Mouse (Mus musculus) hindbrain, embryonic 10.5 days (tissue): ENCODE results near the gene Tmem273. TPM values are rescaled to one million over a fixed set of nuclear protein-coding genes. Genes with fewer than 3 reads are reported as not detected.

Experiments
- DNase-seq: peaks from one replicate; pipeline ENCODE4 v3.0.0-alpha.2; 2017; ENCODE audit warnings: low spot score
- H3K27ac ChIP-seq: fragments of 300-500 bp; sonication (generic); 2 replicates; pipeline ENCODE4 v1.5.1; 2016; ENCODE audit warnings: mild to moderate bottlenecking, moderate library complexity
- H3K27me3 ChIP-seq: fragments of 300-500 bp; sonication (generic); 2 replicates; pipeline ENCODE4 v1.6.1; 2016; ENCODE audit warnings: mild to moderate bottlenecking; ENCODE audit not compliant: poor library complexity, insufficient read depth, severe bottlenecking
- H3K36me3 ChIP-seq: fragments of 300-500 bp; sonication (generic); 2 replicates; pipeline ENCODE4 v1.6.1; 2016; ENCODE audit warnings: mild to moderate bottlenecking, moderate library complexity
- H3K4me1 ChIP-seq: fragments of 300-500 bp; sonication (generic); replicated peaks from 2 replicates; pipeline ENCODE4 v1.6.1; 2016; ENCODE audit warnings: mild to moderate bottlenecking
- H3K4me3 ChIP-seq: fragments of 300-500 bp; sonication (generic); 2 replicates; pipeline ENCODE4 v1.5.1; 2016; ENCODE audit warnings: mild to moderate bottlenecking, moderate library complexity
- H3K9me3 ChIP-seq: fragments of 300-500 bp; sonication (generic); 2 replicates; pipeline ENCODE4 v1.6.1; 2016; ENCODE audit warnings: mild to moderate bottlenecking, moderate library complexity
- WGBS: fragments of 180-500 bp; shearing (Covaris S2); methylation state at CpG from one replicate; pipeline ENCODE4 v1.1.7; 2016; 5-methylcytosine and 5-hydroxymethylcytosine counted together
- polyA plus RNA-seq: library from polyadenylated mRNA; unstranded; fragments of >200 nt; fragmentation: Nextera tagmentation; extraction: Ambion mirVana; gene quantifications from 2 replicates; pipeline ENCODE4 v1.2.1, GENCODE M21; 2016

Tmem273 gene
- polyA plus RNA-seq = 0.43 and 0.62 TPM in 2 replicates

- DNase-seq = no peak
- no peaks in the 10 kb centered on the region for H3K27me3 ChIP-seq
- no peaks in the 10 kb centered on the region for H3K4me1 ChIP-seq
- WGBS = 84% methylated on average over 3 of the region's 3 CpGs
- H3K36me3 ChIP-seq = no peaks in the 10 kb centered on the region
- no peak within 1 kb of the TSS for H3K27ac ChIP-seq
- no peak within 1 kb of the TSS for H3K4me3 ChIP-seq
- H3K9me3 ChIP-seq = no peaks in the 10 kb centered on the region
Measured at GRCm38 (mm10) chr14:32785556-32786130, at the start of gene Tmem273. TSS of gene Tmem273 (plus strand) at chr14:32785963.

- Histone ChIP-seq H3K4me1 (no peaks in the 10 kb centered on the region), H3K27me3 (no peaks in the 10 kb centered on the region), H3K4me3 (no peak overlapping the region), H3K27ac (no peak overlapping the region), H3K9me3 (peaks cover 7% of the 10 kb centered on the region; the same call in 1 of the 2 replicates), H3K36me3 (no peaks in the 10 kb centered on the region)
- WGBS = 81% methylated on average over 6 of the region's 6 CpGs
- no peak for DNase-seq
Measured at GRCm38 (mm10) chr14:32736561-32736960, 49.2 kb upstream of the Tmem273 start.

GRCm38 (mm10) chr14:32738586-32738985 lies 47.2 kb upstream of the Tmem273 start:
- no peak overlapping the region for H3K27ac ChIP-seq
- WGBS = 91% methylated on average over 5 of the region's 5 CpGs
- H3K4me1 ChIP-seq = no peaks in the 10 kb centered on the region
- H3K9me3 ChIP-seq = peaks cover 7% of the 10 kb centered on the region; the same call in 1 of the 2 replicates
- no peaks in the 10 kb centered on the region for H3K27me3 ChIP-seq
- no peaks in the 10 kb centered on the region for H3K36me3 ChIP-seq
- DNase-seq = no peak
- no peak overlapping the region for H3K4me3 ChIP-seq

- Histone ChIP-seq H3K4me1 (no peaks in the 10 kb centered on the region), H3K4me3 (no peak overlapping the region), H3K27me3 (0 out of 2 replicates have a peak, but pooled peaks cover 2% of the 10 kb centered on the region), H3K9me3 (no peaks in the 10 kb centered on the region), H3K36me3 (no peaks in the 10 kb centered on the region), H3K27ac (no peak overlapping the region)
- no peak for DNase-seq
- 87% methylated on average over 6 of the region's 6 CpGs for WGBS
Measured at GRCm38 (mm10) chr14:32748519-32748918, 37.2 kb upstream of the Tmem273 start.

- Histone ChIP-seq H3K4me3 (no peak overlapping the region), H3K27me3 (0 out of 2 replicates have a peak, but pooled peaks cover 2% of the 10 kb centered on the region), H3K27ac (no peak overlapping the region), H3K36me3 (no peaks in the 10 kb centered on the region), H3K9me3 (no peaks in the 10 kb centered on the region), H3K4me1 (no peaks in the 10 kb centered on the region)
- WGBS = 85% methylated on average over 6 of the region's 6 CpGs
- DNase-seq = no peak
Measured at GRCm38 (mm10) chr14:32750727-32751126, 35.0 kb upstream of the Tmem273 start.

GRCm38 (mm10) chr14:32754286-32754685 lies 31.5 kb upstream of the Tmem273 start:
- no peak overlapping the region for H3K4me3 ChIP-seq
- 86% methylated on average over 1 of the region's 1 CpGs for WGBS

GRCm38 (mm10) chr14:32762177-32762576 lies 23.6 kb upstream of the Tmem273 start:
- H3K27ac ChIP-seq = no peak overlapping the region
- no peaks in the 10 kb centered on the region for H3K36me3 ChIP-seq
- DNase-seq = no peak
- H3K4me3 ChIP-seq = no peak overlapping the region
- no peaks in the 10 kb centered on the region for H3K9me3 ChIP-seq
- no peaks in the 10 kb centered on the region for H3K4me1 ChIP-seq
- WGBS = 85% methylated on average over 1 of the region's 1 CpGs
- H3K27me3 ChIP-seq = no peaks in the 10 kb centered on the region

More at GRCm38 (mm10) chr14:32754286-32754685, 31.5 kb upstream of the Tmem273 start:
- Histone ChIP-seq H3K36me3 (no peaks in the 10 kb centered on the region), H3K27me3 (0 out of 2 replicates have a peak, but pooled peaks cover 2% of the 10 kb centered on the region), H3K9me3 (no peaks in the 10 kb centered on the region), H3K27ac (no peak overlapping the region), H3K4me1 (no peaks in the 10 kb centered on the region)
- no peak for DNase-seq

GRCm38 (mm10) chr14:32770563-32770962 lies 15.2 kb upstream of the Tmem273 start:
- no peak for DNase-seq
- Histone ChIP-seq H3K27ac (no peak overlapping the region), H3K27me3 (no peaks in the 10 kb centered on the region), H3K36me3 (no peaks in the 10 kb centered on the region), H3K4me3 (no peak overlapping the region), H3K9me3 (no peaks in the 10 kb centered on the region), H3K4me1 (no peaks in the 10 kb centered on the region)
- WGBS = 81% methylated on average over 6 of the region's 6 CpGs

GRCm38 (mm10) chr14:32772085-32772484 lies 13.7 kb upstream of the Tmem273 start:
- Histone ChIP-seq H3K27ac (no peak overlapping the region), H3K27me3 (no peaks in the 10 kb centered on the region), H3K36me3 (no peaks in the 10 kb centered on the region), H3K9me3 (no peaks in the 10 kb centered on the region), H3K4me3 (no peak overlapping the region), H3K4me1 (no peaks in the 10 kb centered on the region)
- DNase-seq = no peak
- 92% methylated on average over 4 of the region's 4 CpGs for WGBS

GRCm38 (mm10) chr14:32772791-32773190 lies 13.0 kb upstream of the Tmem273 start:
- no peak overlapping the region for H3K27ac ChIP-seq
- H3K4me3 ChIP-seq = no peak overlapping the region
- WGBS = 60% methylated on average over 3 of the region's 3 CpGs
- no peak for DNase-seq
- H3K36me3 ChIP-seq = no peaks in the 10 kb centered on the region
- H3K9me3 ChIP-seq = no peaks in the 10 kb centered on the region
- H3K4me1 ChIP-seq = no peaks in the 10 kb centered on the region
- H3K27me3 ChIP-seq = no peaks in the 10 kb centered on the region

- Histone ChIP-seq H3K27ac (no peak overlapping the region), H3K4me3 (no peak overlapping the region), H3K9me3 (no peaks in the 10 kb centered on the region), H3K27me3 (no peaks in the 10 kb centered on the region), H3K4me1 (no peaks in the 10 kb centered on the region), H3K36me3 (no peaks in the 10 kb centered on the region)
- no peak for DNase-seq
- WGBS = 93% methylated on average over 3 of the region's 3 CpGs
Measured at GRCm38 (mm10) chr14:32773456-32773855, 12.3 kb upstream of the Tmem273 start.

GRCm38 (mm10) chr14:32776077-32776476 lies 9.7 kb upstream of the Tmem273 start:
- no peaks in the 10 kb centered on the region for H3K27me3 ChIP-seq
- no peaks in the 10 kb centered on the region for H3K9me3 ChIP-seq
- no peaks in the 10 kb centered on the region for H3K36me3 ChIP-seq
- 89% methylated on average over 7 of the region's 7 CpGs for WGBS
- no peak for DNase-seq
- H3K4me1 ChIP-seq = no peaks in the 10 kb centered on the region
- no peak overlapping the region for H3K4me3 ChIP-seq
- no peak overlapping the region for H3K27ac ChIP-seq

GRCm38 (mm10) chr14:32778362-32778761 lies 7.4 kb upstream of the Tmem273 start:
- H3K27ac ChIP-seq = no peak overlapping the region
- H3K4me1 ChIP-seq = no peaks in the 10 kb centered on the region
- no peak overlapping the region for H3K4me3 ChIP-seq
- no peaks in the 10 kb centered on the region for H3K27me3 ChIP-seq
- whole genome bisulfite sequencing = 85% methylated on average over 3 of the region's 3 CpGs
- no peaks in the 10 kb centered on the region for H3K36me3 ChIP-seq
- H3K9me3 ChIP-seq = no peaks in the 10 kb centered on the region
- no peak for DNase-seq

- WGBS = 85% methylated on average over 4 of the region's 4 CpGs
- Histone ChIP-seq H3K27ac (no peak overlapping the region), H3K4me3 (no peak overlapping the region), H3K9me3 (no peaks in the 10 kb centered on the region), H3K36me3 (no peaks in the 10 kb centered on the region), H3K4me1 (no peaks in the 10 kb centered on the region), H3K27me3 (no peaks in the 10 kb centered on the region)
- no peak for DNase-seq
Measured at GRCm38 (mm10) chr14:32782866-32783265, 2.9 kb upstream of the Tmem273 start.
